In the genomic region with DNA sequence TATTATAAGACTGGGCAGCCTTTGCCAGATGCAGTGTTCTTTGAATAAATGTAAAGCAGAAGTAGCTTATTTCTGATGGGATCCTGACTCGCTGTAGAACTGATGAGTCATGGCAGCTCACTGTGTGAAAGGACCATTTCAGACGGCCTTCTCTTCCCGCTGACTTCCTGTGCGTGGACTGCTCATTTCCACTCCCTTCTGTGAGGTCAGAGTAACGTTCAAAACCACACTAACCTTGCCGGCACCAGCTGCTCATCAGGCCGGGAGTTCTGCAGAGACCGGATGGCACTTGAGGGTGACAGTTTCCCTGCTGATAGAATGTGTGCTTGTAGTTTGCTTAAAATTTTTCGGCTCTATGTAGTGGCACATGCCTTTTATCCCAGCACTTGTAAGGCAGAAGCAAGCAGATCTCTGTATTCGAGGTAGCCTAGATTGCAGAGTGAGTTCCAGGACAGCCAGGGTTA, we compare ENCODE assay signal across 8 mouse cellular contexts. TPM values are rescaled to one million over a fixed set of nuclear protein-coding genes. Genes with fewer than 3 reads are reported as not detected.
A peak's percentile ranks its signal among the peaks of the same experiment; 100 is the strongest.
DNase-seq lines count a peak whose midpoint lies in the region; ATAC-seq lines count a peak whose summit lies in the region.

No protein-coding gene starts in this region.

- peak overlapping the region; percentile 53 for H3K4me3 ChIP-seq in erythroblast, embryonic 14.5 days (replicated peaks)
- H3K4me3 ChIP-seq in lung, embryonic 16.5 days (ENCODE audit: low read length): no peak overlapping the region
- no peak overlapping the region for H3K4me3 ChIP-seq in hindbrain, embryonic 13.5 days

- DNase-seq in layer of hippocampus, adult 11-12 months (ENCODE audit: low spot score): peak; percentile 30
- DNase-seq in layer of hippocampus, postnatal 10 days (ENCODE audit: low spot score in 2 of 2): no peak
- DNase-seq in T-cell, adult 2 months (ENCODE audit: low spot score): peak; percentile 83
- DNase-seq in kidney, adult 8-10 months: peak; percentile 27 to 34
- DNase-seq in splenic B cell, adult 2 months (ENCODE audit: low read depth, low spot score): peak; percentile 86

- ATAC-seq in lung, embryonic 16.5 days (ENCODE audit: low read depth): peak; percentile 67
- no peak for ATAC-seq in hindbrain, embryonic 13.5 days (ENCODE audit: low FRiP score)

- H3K4me1 ChIP-seq in erythroblast, embryonic 14.5 days (ENCODE audit: control insufficient read depth): peaks cover 66% of the 10 kb centered on the region
- no peaks in the 10 kb centered on the region; the same call in 1 of the 2 replicates for H3K4me1 ChIP-seq in lung, embryonic 16.5 days (replicated peaks; ENCODE audit: control insufficient read depth, insufficient read depth, low read length)
- H3K4me1 ChIP-seq in hindbrain, embryonic 13.5 days (replicated peaks): 0 out of 2 replicates have a peak, but pooled peaks cover 4% of the 10 kb centered on the region

- H3K27me3 ChIP-seq in erythroblast, embryonic 14.5 days (ENCODE audit: control insufficient read depth): no peaks in the 10 kb centered on the region
- H3K27me3 ChIP-seq in lung, embryonic 16.5 days (ENCODE audit: control insufficient read depth, insufficient read depth, low read depth, low read length): no peaks in the 10 kb centered on the region
- H3K27me3 ChIP-seq in splenic B cell, adult 2 months (ENCODE audit: control insufficient read depth, insufficient read depth, low read length, poor library complexity, severe bottlenecking): no peaks in the 10 kb centered on the region
- no peaks in the 10 kb centered on the region for H3K27me3 ChIP-seq in hindbrain, embryonic 13.5 days

- no peaks in the 10 kb centered on the region for H3K9me3 ChIP-seq in erythroblast, embryonic 14.5 days (ENCODE audit: control insufficient read depth, low read length)
- no peaks in the 10 kb centered on the region for H3K9me3 ChIP-seq in lung, embryonic 16.5 days (ENCODE audit: control insufficient read depth, low read length)
- H3K9me3 ChIP-seq in hindbrain, embryonic 13.5 days: no peaks in the 10 kb centered on the region

- no peak overlapping the region for H3K9ac ChIP-seq in lung, embryonic 16.5 days (ENCODE audit: low read length)
- H3K9ac ChIP-seq in hindbrain, embryonic 13.5 days: no peak overlapping the region

- H3K27ac ChIP-seq in lung, embryonic 16.5 days (ENCODE audit: low read length): peak overlapping the region; percentile 16; the same call in 1 of the 2 replicates
- no peak overlapping the region for H3K27ac ChIP-seq in hindbrain, embryonic 13.5 days

- H3K4me2 ChIP-seq in lung, embryonic 16.5 days (ENCODE audit: low read depth, low read length): no peak overlapping the region; the same call in 1 of the 2 replicates
- H3K4me2 ChIP-seq in hindbrain, embryonic 13.5 days: no peak overlapping the region

- peaks cover 28% of the 10 kb centered on the region for H3K36me3 ChIP-seq in erythroblast, embryonic 14.5 days (ENCODE audit: control insufficient read depth)
- no peaks in the 10 kb centered on the region for H3K36me3 ChIP-seq in lung, embryonic 16.5 days (ENCODE audit: control insufficient read depth, insufficient read depth, low read length)
- H3K36me3 ChIP-seq in splenic B cell, adult 2 months (ENCODE audit: control insufficient read depth, insufficient read depth, low read length, poor library complexity, severe bottlenecking): no peaks in the 10 kb centered on the region
- H3K36me3 ChIP-seq in hindbrain, embryonic 13.5 days: no peaks in the 10 kb centered on the region

- 50% methylated on average over 10 of the region's 10 CpGs for WGBS in lung, embryonic 16.5 days
- 66% methylated on average over 10 of the region's 10 CpGs for WGBS in hindbrain, embryonic 13.5 days

RNA-seq across cellular contexts. Expression of gene Mta3, which starts 26.2 kb away (rescaled TPM):
- total RNA-seq in layer of hippocampus, postnatal 10 days (2021): 10 to 100 TPM; 54.9 to 59.0 TPM
- polyA plus RNA-seq in erythroblast, embryonic 14.5 days (2012): 12.9 and 13.5 TPM in 2 replicates
- polyA plus RNA-seq in lung, embryonic 16.5 days (2015; fragmentation: Nextera tagmentation; extraction: Ambion mirVana): 41.4 and 44.5 TPM in 2 replicates
- 30.5 and 33.3 TPM in 2 replicates for polyA plus RNA-seq in hindbrain, embryonic 13.5 days (2015; fragmentation: Nextera tagmentation; extraction: Ambion mirVana)

Comparison
In these comparisons a context has a peak if more than half of its experiments do, and no peak if none do; other contexts are left out.
1. DNase-seq: peak in layer of hippocampus, adult 11-12 months (single experiment), T-cell, adult 2 months (single experiment), kidney, adult 8-10 months (2 of 2) and splenic B cell, adult 2 months (single experiment); none in layer of hippocampus, postnatal 10 days (0 of 2).